Mouse (Mus musculus) stomach, postnatal 0 days (tissue): ENCODE results near the gene Olfr689. TPM values are rescaled to one million over a fixed set of nuclear protein-coding genes. Genes with fewer than 3 reads are reported as not detected.

Experiments
- ATAC-seq: fragments of 200-750 bp; cut with Nextera tagmentation; 2 replicates; pipeline ENCODE4 v1.8.0; 2017; ENCODE audit not compliant: low FRiP score, low TSS enrichment
- DNase-seq: peaks from one replicate; pipeline ENCODE4 v3.0.0-alpha.2; 2016; ENCODE audit warnings: low spot score
- H3K27ac ChIP-seq: fragments of 300-500 bp; sonication (generic); replicated peaks from 2 replicates; pipeline ENCODE4 v1.5.1; 2014; ENCODE audit warnings: mild to moderate bottlenecking, control low read depth
- H3K27me3 ChIP-seq: fragments of 300-500 bp; sonication (generic); 2 replicates; pipeline ENCODE4 v1.6.1; 2014; ENCODE audit warnings: low read length; ENCODE audit not compliant: control insufficient read depth, insufficient read depth
- H3K36me3 ChIP-seq: fragments of 300-500 bp; sonication (generic); 2 replicates; pipeline ENCODE4 v1.6.1; 2014; ENCODE audit warnings: low read length, mixed read lengths; ENCODE audit not compliant: control insufficient read depth, insufficient read depth
- H3K4me1 ChIP-seq: fragments of 300-500 bp; sonication (generic); replicated peaks from 2 replicates; pipeline ENCODE4 v1.6.1; 2014; ENCODE audit warnings: antibody characterized with exemption; ENCODE audit not compliant: control insufficient read depth, insufficient read depth
- H3K4me2 ChIP-seq: fragments of 300-500 bp; sonication (generic); replicated peaks from 2 replicates; pipeline ENCODE4 v1.6.1; 2014; ENCODE audit warnings: low read depth, mild to moderate bottlenecking, control low read depth, moderate library complexity
- H3K4me3 ChIP-seq: fragments of 300-500 bp; sonication (generic); 2 replicates; pipeline ENCODE4 v1.5.1; 2014; ENCODE audit warnings: low read depth, low read length, control low read depth
- H3K9ac ChIP-seq: fragments of 300-500 bp; sonication (generic); 2 replicates; pipeline ENCODE4 v1.6.1; 2014; ENCODE audit warnings: mild to moderate bottlenecking, low read length, control low read depth, mixed read lengths
- H3K9me3 ChIP-seq: fragments of 300-500 bp; sonication (generic); 2 replicates; pipeline ENCODE4 v1.6.1; 2016; ENCODE audit warnings: low read length; ENCODE audit not compliant: control insufficient read depth
- CTCF ChIP-seq: IDR thresholded peaks from 2 replicates; pipeline ENCODE4 v1.5.1; 2016; ENCODE audit warnings: antibody characterized with exemption, low read depth, mild to moderate bottlenecking, moderate library complexity
- EP300 ChIP-seq: optimal IDR thresholded peaks from 2 replicates; pipeline ENCODE3; 2016; ENCODE audit warnings: antibody characterized with exemption
- WGBS: fragments of 180-500 bp; shearing (Covaris S2); extraction: QIAGEN DNeasy Blood & Tissue Kit; methylation state at CpG from one replicate; pipeline ENCODE4 v1.1.7; 2014; 5-methylcytosine and 5-hydroxymethylcytosine counted together
- polyA plus RNA-seq: library from polyadenylated mRNA; unstranded; fragments of >200 nt; fragmentation: Nextera tagmentation; extraction: Ambion mirVana; gene quantifications from 2 replicates; pipeline ENCODE4 v1.2.1, GENCODE M21; 2015

The Olfr689 gene
- polyA plus RNA-seq, 1 experiment from 2014 or later: not detected

DNA sequence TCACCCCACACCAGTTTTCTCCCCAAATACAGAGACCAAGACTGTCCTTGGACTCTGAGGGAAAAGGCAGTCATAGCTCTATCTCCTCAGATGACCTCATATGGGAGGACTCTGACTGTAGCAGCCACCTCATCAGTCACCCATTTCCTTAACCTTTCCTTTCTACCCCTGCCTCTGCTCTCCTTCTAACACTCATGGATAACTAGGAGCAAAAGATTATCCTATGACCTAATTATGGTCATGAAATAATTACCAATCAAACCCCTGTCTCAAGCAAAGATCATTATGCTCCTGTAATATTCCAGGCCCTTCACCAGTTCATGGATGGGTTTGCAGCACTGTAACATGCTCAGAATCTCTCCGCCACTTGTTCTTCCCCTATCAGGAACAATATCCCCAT is 57.0 kb downstream of the Olfr689 start, which contains the start of gene Olfr692:
TSS of gene Olfr692 (plus strand) at position 301 of the 400 bp plus-strand sequence.
- H3K9ac ChIP-seq: no peak within 1 kb of the TSS
- H3K27ac ChIP-seq: no peak within 1 kb of the TSS
- DNase-seq (no peak), ATAC-seq (no peak)
- H3K36me3 ChIP-seq: no peaks in the 10 kb centered on the region
- no peaks in the 10 kb centered on the region for H3K4me1 ChIP-seq
- H3K4me3 ChIP-seq: no peak within 1 kb of the TSS
- TF ChIP-seq EP300 (no peak), CTCF (no peak)
- no peaks in the 10 kb centered on the region for H3K27me3 ChIP-seq
- H3K4me2 ChIP-seq: no peak within 1 kb of the TSS
- WGBS: 100% methylated on average over 1 of the region's 1 CpGs
- H3K9me3 ChIP-seq: no peaks in the 10 kb centered on the region

DNA sequence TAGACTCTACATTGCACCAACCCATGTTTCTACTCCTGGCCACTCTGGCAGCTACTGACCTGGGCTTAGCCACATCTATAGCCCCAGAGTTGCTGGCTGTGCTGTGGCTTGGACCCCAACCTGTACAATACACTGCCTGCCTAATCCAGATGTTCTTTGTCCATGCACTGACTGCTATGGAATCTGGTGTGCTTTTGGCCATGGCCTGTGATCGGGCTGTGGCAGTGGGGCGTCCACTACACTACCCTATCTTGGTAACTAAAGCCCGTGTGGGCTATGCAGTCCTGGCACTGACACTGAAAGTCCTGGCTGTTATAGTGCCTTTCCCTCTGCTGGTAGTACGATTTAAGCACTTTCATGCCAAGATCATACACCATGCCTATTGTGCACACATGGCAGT is 57.6 kb downstream of the Olfr689 start:
- ATAC-seq (no peak), DNase-seq (no peak)
- Histone ChIP-seq H3K4me1 (no peaks in the 10 kb centered on the region), H3K9ac (no peak overlapping the region), H3K4me3 (no peak overlapping the region), H3K36me3 (no peaks in the 10 kb centered on the region), H3K9me3 (no peaks in the 10 kb centered on the region), H3K4me2 (no peak overlapping the region), H3K27ac (no peak overlapping the region), H3K27me3 (no peaks in the 10 kb centered on the region)
- TF ChIP-seq EP300 (no peak), CTCF (no peak)
- WGBS: 90% methylated on average over 4 of the region's 4 CpGs

Other genes starting within 250 kb of the Olfr689 start
- not detected in 2 replicates for gene Olfr678, start 246.7 kb upstream of the Olfr689 start, polyA plus RNA-seq
- gene Olfr679, start 230.0 kb upstream of the Olfr689 start, polyA plus RNA-seq: not detected in 2 replicates
- not detected in 2 replicates for gene Olfr680-ps1, start 218.3 kb upstream of the Olfr689 start, polyA plus RNA-seq
- 0.02 TPM in 1 of 2 replicates, not detected in the other for gene Olfr681, start 194.3 kb upstream of the Olfr689 start, polyA plus RNA-seq
- gene Olfr683, start 164.2 kb upstream of the Olfr689 start, polyA plus RNA-seq: not detected in 2 replicates
- gene Olfr684, start 147.5 kb upstream of the Olfr689 start, polyA plus RNA-seq: not detected in 2 replicates
- not detected in 2 replicates for gene Olfr685, start 125.2 kb upstream of the Olfr689 start, polyA plus RNA-seq
- gene Olfr686, start 103.7 kb upstream of the Olfr689 start, polyA plus RNA-seq: not detected in 2 replicates
- gene Olfr688, start 23.1 kb upstream of the Olfr689 start, polyA plus RNA-seq: not detected in 2 replicates
- not detected in 2 replicates for gene Olfr690, start 22.9 kb downstream of the Olfr689 start, polyA plus RNA-seq
- not detected in 2 replicates for gene Olfr691, start 31.1 kb downstream of the Olfr689 start, polyA plus RNA-seq
- not detected in 2 replicates for gene Olfr692, start 57.1 kb downstream of the Olfr689 start, polyA plus RNA-seq
- not detected in 2 replicates for gene Gm5901, start 63.9 kb downstream of the Olfr689 start, polyA plus RNA-seq
- 18.5 and 20.6 TPM in 2 replicates for gene Fam160a2, start 88.9 kb downstream of the Olfr689 start, polyA plus RNA-seq
- not detected in 2 replicates for gene Cnga4, start 93.4 kb downstream of the Olfr689 start, polyA plus RNA-seq
- 3.3 and 3.6 TPM in 2 replicates for gene Cckbr, start 114.6 kb downstream of the Olfr689 start, polyA plus RNA-seq
- 163 and 184 TPM in 2 replicates for gene Cavin3, start 171.1 kb downstream of the Olfr689 start, polyA plus RNA-seq
- 79.7 and 91.0 TPM in 2 replicates for gene Smpd1, start 243.2 kb downstream of the Olfr689 start, polyA plus RNA-seq